Comparison of ENCODE assay signal across 9 mouse cellular contexts in genomic region chr11:6471054-6471453, GRCm38 (mm10). TPM values are rescaled to one million over a fixed set of nuclear protein-coding genes. Genes with fewer than 3 reads are reported as not detected.
DNase-seq lines count a peak whose midpoint lies in the region; ATAC-seq and TF ChIP-seq lines count a peak whose summit lies in the region.
"Had no signal": no experiment of that assay in that cellular context is flagged by ENCODE, and none has a peak within 500 bp of the region (broad histone marks: within the 10 kb centered on the region; RNA-seq: fewer than 3 reads in every experiment).

No protein-coding gene starts in this region.

- H3K9me3 ChIP-seq in kidney, postnatal 0 days (replicated peaks; ENCODE audit: low read length), result no peaks in the 10 kb centered on the region
- no peaks in the 10 kb centered on the region for H3K9me3 ChIP-seq in embryonic facial prominence, embryonic 15.5 days (replicated peaks)
- H3K9me3 ChIP-seq in intestine, postnatal 0 days (ENCODE audit: control insufficient read depth), result no peaks in the 10 kb centered on the region
- H3K9me3 ChIP-seq in neural tube, embryonic 13.5 days, result no peaks in the 10 kb centered on the region

- no peak for ATAC-seq in kidney, postnatal 0 days (replicated peaks; ENCODE audit: low FRiP score, low read depth)
- no peak for ATAC-seq in embryonic facial prominence, embryonic 15.5 days (ENCODE audit: insufficient number of reproducible peaks, low FRiP score, low TSS enrichment, low read depth)
- ATAC-seq in intestine, postnatal 0 days, result no peak
- no peak for ATAC-seq in neural tube, embryonic 13.5 days (ENCODE audit: low read depth)
- no peak for ATAC-seq in monocyte, adult 5-6 weeks (replicated peaks; ENCODE audit: insufficient number of reproducible peaks, low FRiP score, low TSS enrichment, poor library complexity, severe bottlenecking)
- ATAC-seq: Patski had no signal

- DNase-seq in kidney, postnatal 0 days (ENCODE audit: low spot score), result no peak
- no peak for DNase-seq in kidney, postnatal 14 days
- no peak for DNase-seq in adrenal gland, postnatal 14 days
- no peak for DNase-seq in layer of hippocampus, adult 9-10 months (ENCODE audit: low spot score)

- no peak for TF ChIP-seq CTCF in kidney, postnatal 0 days (IDR thresholded peaks at IDR 0.05; ENCODE audit: low read depth)
- TF ChIP-seq CTCF in intestine, postnatal 0 days (IDR thresholded peaks at IDR 0.05; ENCODE audit: low read depth), result no peak

- peaks cover 23% of the 10 kb centered on the region for H3K4me1 ChIP-seq in kidney, postnatal 0 days (replicated peaks; ENCODE audit: insufficient read depth, low read length)
- peaks cover 45% of the 10 kb centered on the region for H3K4me1 ChIP-seq in embryonic facial prominence, embryonic 15.5 days
- peaks cover 7% of the 10 kb centered on the region for H3K4me1 ChIP-seq in intestine, postnatal 0 days (replicated peaks; ENCODE audit: control insufficient read depth, insufficient read depth, low read length)
- H3K4me1 ChIP-seq in neural tube, embryonic 13.5 days (replicated peaks), result peaks cover 64% of the 10 kb centered on the region

- WGBS in kidney, postnatal 0 days, result 38% methylated on average over 2 of the region's 2 CpGs
- WGBS in embryonic facial prominence, embryonic 15.5 days, result 37% methylated on average over 2 of the region's 2 CpGs
- WGBS in intestine, postnatal 0 days, result 46% methylated on average over 2 of the region's 2 CpGs
- 35% methylated on average over 2 of the region's 2 CpGs for WGBS in neural tube, embryonic 13.5 days

- H3K4me2 ChIP-seq in kidney, postnatal 0 days (ENCODE audit: low read length), result peak overlapping the region; percentile 82
- H3K4me2 ChIP-seq in embryonic facial prominence, embryonic 15.5 days (replicated peaks), result peak overlapping the region; percentile 51
- H3K4me2 ChIP-seq in intestine, postnatal 0 days (replicated peaks; ENCODE audit: low read depth), result peak overlapping the region; percentile 81
- H3K4me2 ChIP-seq in neural tube, embryonic 13.5 days, result peak overlapping the region; percentile 97

- H3K27ac ChIP-seq in kidney, postnatal 0 days, result no peak overlapping the region
- 0 out of 2 replicates have a peak overlapping the region, but pooled peaks have one; percentile 22 for H3K27ac ChIP-seq in embryonic facial prominence, embryonic 15.5 days (replicated peaks)
- H3K27ac ChIP-seq in intestine, postnatal 0 days (ENCODE audit: low read depth, low read length), result no peak overlapping the region; the same call in 1 of the 2 replicates
- peak overlapping the region; percentile 67 for H3K27ac ChIP-seq in neural tube, embryonic 13.5 days (replicated peaks)

- peak overlapping the region; percentile 14; the same call in 1 of the 2 replicates for H3K4me3 ChIP-seq in kidney, postnatal 0 days (replicated peaks; ENCODE audit: low read depth, low read length)
- H3K4me3 ChIP-seq in embryonic facial prominence, embryonic 15.5 days (replicated peaks), result peak overlapping the region; percentile 36
- H3K4me3 ChIP-seq in intestine, postnatal 0 days (ENCODE audit: low read depth, low read length), result peak overlapping the region; percentile 29; the same call in 1 of the 2 replicates
- peak overlapping the region; percentile 99 for H3K4me3 ChIP-seq in neural tube, embryonic 13.5 days

- H3K9ac ChIP-seq in kidney, postnatal 0 days (ENCODE audit: low read depth, low read length), result no peak overlapping the region
- no peak overlapping the region for H3K9ac ChIP-seq in embryonic facial prominence, embryonic 15.5 days
- no peak overlapping the region for H3K9ac ChIP-seq in intestine, postnatal 0 days (ENCODE audit: low read depth, low read length)
- H3K9ac ChIP-seq in neural tube, embryonic 13.5 days, result peak overlapping the region; percentile 67

- H3K27me3 ChIP-seq in kidney, postnatal 0 days (ENCODE audit: insufficient read depth, low read length), result no peaks in the 10 kb centered on the region
- no peaks in the 10 kb centered on the region for H3K27me3 ChIP-seq in embryonic facial prominence, embryonic 15.5 days
- no peaks in the 10 kb centered on the region for H3K27me3 ChIP-seq in intestine, postnatal 0 days (replicated peaks; ENCODE audit: control insufficient read depth, insufficient read depth, low read length)
- no peaks in the 10 kb centered on the region for H3K27me3 ChIP-seq in neural tube, embryonic 13.5 days
- H3K27me3 ChIP-seq: Patski had no signal

- H3K36me3 ChIP-seq in kidney, postnatal 0 days (ENCODE audit: insufficient read depth, low read length), result no peaks in the 10 kb centered on the region
- H3K36me3 ChIP-seq in embryonic facial prominence, embryonic 15.5 days, result peaks cover 21% of the 10 kb centered on the region
- H3K36me3 ChIP-seq in intestine, postnatal 0 days (ENCODE audit: control insufficient read depth, insufficient read depth), result peaks cover 6% of the 10 kb centered on the region
- H3K36me3 ChIP-seq in neural tube, embryonic 13.5 days, result peaks cover 14% of the 10 kb centered on the region

RNA-seq across cellular contexts. Expression of gene Purb, which starts 4.7 kb away (rescaled TPM):
- polyA plus RNA-seq in kidney, postnatal 0 days (2015; fragmentation: Nextera tagmentation; extraction: Ambion mirVana), result 24.5 and 26.4 TPM in 2 replicates
- polyA plus RNA-seq in embryonic facial prominence, embryonic 15.5 days (2015; fragmentation: Nextera tagmentation; extraction: Ambion mirVana), result 28.7 and 32.1 TPM in 2 replicates
- 21.6 and 25.1 TPM in 2 replicates for polyA plus RNA-seq in intestine, postnatal 0 days (2015; fragmentation: Nextera tagmentation; extraction: Ambion mirVana)
- 12.5 and 14.1 TPM in 2 replicates for polyA plus RNA-seq in neural tube, embryonic 13.5 days (2015; fragmentation: Nextera tagmentation; extraction: Ambion mirVana)
- total RNA-seq in monocyte, adult 5-6 weeks (2017), result 67.4 to 82.3 TPM (median 75.6 TPM) in 3 replicates
- 73.6 and 75.8 TPM in 2 replicates for total RNA-seq in adrenal gland, postnatal 14 days (2021)

RNA-seq across cellular contexts. Expression of gene H2afv, which starts 26.8 kb away (rescaled TPM):
- 441 and 458 TPM in 2 replicates for polyA plus RNA-seq in kidney, postnatal 0 days (2015; fragmentation: Nextera tagmentation; extraction: Ambion mirVana)
- 443 and 468 TPM in 2 replicates for polyA plus RNA-seq in embryonic facial prominence, embryonic 15.5 days (2015; fragmentation: Nextera tagmentation; extraction: Ambion mirVana)
- 343 and 346 TPM in 2 replicates for polyA plus RNA-seq in intestine, postnatal 0 days (2015; fragmentation: Nextera tagmentation; extraction: Ambion mirVana)
- 342 and 380 TPM in 2 replicates for polyA plus RNA-seq in neural tube, embryonic 13.5 days (2015; fragmentation: Nextera tagmentation; extraction: Ambion mirVana)
- 31.2 to 51.6 TPM (median 37.9 TPM) in 3 replicates for total RNA-seq in monocyte, adult 5-6 weeks (2017)
- 84.2 and 99.3 TPM in 2 replicates for total RNA-seq in adrenal gland, postnatal 14 days (2021)

RNA-seq across cellular contexts. Expression of gene Myo1g, which starts 49.7 kb away (rescaled TPM):
- 0.42 and 0.83 TPM in 2 replicates for polyA plus RNA-seq in kidney, postnatal 0 days (2015; fragmentation: Nextera tagmentation; extraction: Ambion mirVana)
- polyA plus RNA-seq in embryonic facial prominence, embryonic 15.5 days (2015; fragmentation: Nextera tagmentation; extraction: Ambion mirVana), result 3.2 and 3.6 TPM in 2 replicates
- polyA plus RNA-seq in intestine, postnatal 0 days (2015; fragmentation: Nextera tagmentation; extraction: Ambion mirVana), result 0.87 and 0.95 TPM in 2 replicates
- polyA plus RNA-seq in neural tube, embryonic 13.5 days (2015; fragmentation: Nextera tagmentation; extraction: Ambion mirVana), result 0.52 TPM in 2 replicates
- total RNA-seq in monocyte, adult 5-6 weeks (2017), result 572 to 636 TPM (median 611 TPM) in 3 replicates
- total RNA-seq in adrenal gland, postnatal 14 days (2021), result 4.0 and 11.8 TPM in 2 replicates

RNA-seq across cellular contexts. Expression of gene Ppia, which starts 55.8 kb away (rescaled TPM):
- polyA plus RNA-seq in kidney, postnatal 0 days (2015; fragmentation: Nextera tagmentation; extraction: Ambion mirVana), result 5,621 and 5,791 TPM in 2 replicates
- 4,428 and 4,532 TPM in 2 replicates for polyA plus RNA-seq in embryonic facial prominence, embryonic 15.5 days (2015; fragmentation: Nextera tagmentation; extraction: Ambion mirVana)
- 3,711 and 4,178 TPM in 2 replicates for polyA plus RNA-seq in intestine, postnatal 0 days (2015; fragmentation: Nextera tagmentation; extraction: Ambion mirVana)
- 4,471 and 4,554 TPM in 2 replicates for polyA plus RNA-seq in neural tube, embryonic 13.5 days (2015; fragmentation: Nextera tagmentation; extraction: Ambion mirVana)
- 917 to 1,280 TPM (median 1,115 TPM) in 3 replicates for total RNA-seq in monocyte, adult 5-6 weeks (2017)
- total RNA-seq in adrenal gland, postnatal 14 days (2021), result 1,829 and 1,894 TPM in 2 replicates

Comparison
In these comparisons a context has a peak if more than half of its experiments do, and no peak if none do; other contexts are left out.
1. H3K27ac ChIP-seq: peak in embryonic facial prominence, embryonic 15.5 days (single experiment) and neural tube, embryonic 13.5 days (single experiment); none in kidney, postnatal 0 days (single experiment) and intestine, postnatal 0 days (single experiment).
2. H3K4me3 ChIP-seq: peak in every context shown above with its lines; median percentile 99 in neural tube, embryonic 13.5 days; 36 in embryonic facial prominence, embryonic 15.5 days; 29 in intestine, postnatal 0 days; 14 in kidney, postnatal 0 days.
3. Peak in every context shown above with its lines, with median percentiles within 50 percentile points of each other: H3K4me2 ChIP-seq.